Mouse (Mus musculus) central nervous system, embryonic 11.5 days (tissue): ENCODE results near the gene Ticam1. TPM values are rescaled to one million over a fixed set of nuclear protein-coding genes. Genes with fewer than 3 reads are reported as not detected.

Source experiments
- polyA plus RNA-seq: library from polyadenylated mRNA; depleted of rRNA; stranded (reverse); fragments of >200 nt; gene quantifications from 2 replicates; pipeline ENCODE4 v1.2.3, GENCODE M21; 2012; rRNA removed

Ticam1 gene
- 2.1 and 4.8 TPM in 2 replicates for polyA plus RNA-seq

DNA sequence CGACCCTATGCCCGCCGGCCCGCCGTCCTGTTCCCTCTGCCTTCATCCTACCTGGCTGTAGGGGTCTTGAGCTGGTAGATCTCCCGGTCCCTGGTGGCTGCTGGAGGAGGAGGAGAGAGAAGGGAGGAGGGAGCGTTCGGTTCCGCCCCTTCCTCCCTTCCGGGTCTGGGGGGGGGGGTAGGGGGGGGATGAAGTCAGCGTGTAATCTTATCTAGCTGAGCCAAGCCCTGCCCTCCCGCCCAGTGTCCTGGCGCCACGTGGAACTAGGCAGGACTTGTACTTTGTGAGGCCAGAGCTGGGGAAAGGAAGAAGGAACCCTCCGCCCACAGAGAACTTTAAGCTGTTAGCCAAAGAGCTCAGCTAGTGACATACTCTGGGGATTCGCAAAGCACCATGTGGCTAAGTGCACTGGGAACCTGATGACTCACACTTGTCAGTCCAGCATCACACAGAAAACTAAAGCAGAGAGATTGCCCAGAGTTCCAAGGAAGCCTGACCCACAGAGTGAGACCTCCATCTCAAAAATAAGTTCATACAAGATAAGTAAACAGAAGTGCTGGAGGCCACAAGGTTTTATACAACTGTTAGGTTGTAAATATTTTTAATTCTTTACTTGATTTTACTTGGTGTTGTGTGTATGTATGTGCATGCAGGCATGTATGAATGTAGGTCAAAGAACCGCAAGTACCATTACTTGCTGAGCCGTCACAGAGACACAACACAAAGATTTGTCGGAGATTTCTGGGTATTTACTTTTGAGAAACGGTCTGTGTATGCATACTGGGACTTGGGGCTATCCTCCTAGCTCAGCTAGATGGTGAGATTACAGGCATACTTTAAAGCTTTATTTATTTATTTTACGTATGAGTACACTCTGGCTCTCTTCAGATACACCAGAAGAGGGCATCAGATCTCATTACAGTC, at the start of gene Ticam1:
Ticam1 (minus strand) TSS at position 144 of the 924 bp plus-strand sequence.

DNA sequence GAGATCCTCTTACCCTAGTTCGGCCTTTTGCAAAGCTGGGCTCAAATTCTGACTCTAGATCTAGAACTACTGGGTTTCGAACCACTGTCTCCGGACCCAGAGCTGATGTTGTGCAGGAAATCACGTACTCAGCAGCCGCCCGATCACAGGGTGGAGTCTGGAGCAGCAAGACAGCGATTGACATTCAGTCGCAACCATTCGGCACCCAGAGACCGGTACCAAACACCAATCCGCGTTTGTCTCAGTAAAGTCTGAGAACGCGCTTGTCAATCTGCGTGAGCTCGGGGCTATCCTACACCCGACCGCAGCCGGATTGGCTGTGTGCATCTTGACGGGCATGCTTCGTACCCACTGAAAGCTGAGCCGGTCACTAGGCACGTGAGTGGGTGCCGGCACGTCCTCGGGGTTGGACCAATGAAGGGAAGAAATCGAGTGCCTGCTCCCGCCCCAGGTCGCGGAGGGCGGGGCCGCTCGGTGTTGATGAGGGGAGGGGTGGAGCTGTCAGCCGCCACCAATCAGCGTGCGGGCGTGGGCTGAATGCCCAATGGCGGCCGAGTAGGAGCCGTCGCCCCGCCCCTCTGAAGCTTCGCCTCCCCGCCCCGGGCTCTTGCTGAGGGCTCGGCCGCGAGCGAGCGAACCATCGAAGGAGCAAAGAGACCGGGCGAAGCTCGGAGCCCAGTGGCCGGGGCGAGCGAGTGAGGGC, 49.0 kb upstream of the Ticam1 start, which contains the start of gene Kdm4b:
Kdm4b (plus strand) TSS at position 613 of the 703 bp plus-strand sequence.

DNA sequence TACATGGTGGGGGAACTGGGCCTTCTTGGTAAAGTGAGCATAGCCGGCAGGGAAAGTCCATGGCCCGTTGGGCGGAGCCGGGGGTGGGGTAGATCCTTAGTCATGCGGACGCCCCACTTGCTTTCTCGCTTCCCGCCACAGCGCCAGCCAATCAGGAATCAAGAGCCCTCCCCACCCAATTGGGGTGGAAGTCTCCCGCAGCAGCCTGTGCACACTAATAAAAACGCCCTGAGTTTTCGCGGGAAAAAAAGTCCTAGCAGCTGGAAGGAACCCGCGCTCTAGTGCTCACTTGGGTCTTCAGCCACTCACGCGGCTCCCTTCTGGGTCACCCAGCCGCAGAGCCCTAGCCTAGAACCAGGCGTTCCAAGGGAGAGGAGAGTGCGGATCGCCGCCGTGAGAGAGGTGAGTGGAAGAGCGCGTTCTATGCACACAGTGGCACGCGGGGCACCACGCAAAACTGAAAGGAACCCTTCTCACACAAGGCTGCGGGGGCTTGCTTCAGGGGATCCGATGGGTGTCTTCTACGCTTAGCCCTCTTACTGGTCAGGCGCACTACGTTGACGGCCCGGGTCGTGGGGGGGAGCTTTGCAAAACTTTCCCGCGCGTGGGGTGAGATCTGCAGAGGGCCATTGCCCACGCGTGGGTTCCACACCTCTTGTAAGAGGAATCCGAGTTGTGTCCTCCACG, 26.7 kb upstream of the Ticam1 start, which contains the start of gene Uhrf1:
Uhrf1 (plus strand) TSS at position 162 of the 687 bp plus-strand sequence.

DNA sequence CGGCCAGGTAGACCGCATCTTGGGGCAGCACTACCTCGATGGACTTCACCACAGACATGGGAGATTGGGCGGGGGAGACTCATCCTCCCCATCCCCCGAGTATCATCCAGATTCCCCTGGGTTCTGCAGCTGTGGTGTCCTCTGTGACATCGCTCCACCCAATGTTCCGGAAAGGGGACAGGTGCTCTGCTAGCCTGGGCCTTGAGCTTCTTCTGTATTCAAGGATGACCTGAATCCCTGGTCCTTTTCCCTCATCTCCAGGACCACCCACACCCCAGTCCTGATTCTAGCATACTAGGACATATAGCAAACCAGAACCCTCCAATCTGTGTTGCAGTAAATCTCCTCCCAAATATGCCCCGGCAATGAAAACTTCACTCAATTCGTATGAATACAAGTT, 23.6 kb upstream of the Ticam1 start, which contains the start of gene Arrdc5:
Arrdc5 (minus strand) TSS at position 101 of the 400 bp plus-strand sequence.

DNA sequence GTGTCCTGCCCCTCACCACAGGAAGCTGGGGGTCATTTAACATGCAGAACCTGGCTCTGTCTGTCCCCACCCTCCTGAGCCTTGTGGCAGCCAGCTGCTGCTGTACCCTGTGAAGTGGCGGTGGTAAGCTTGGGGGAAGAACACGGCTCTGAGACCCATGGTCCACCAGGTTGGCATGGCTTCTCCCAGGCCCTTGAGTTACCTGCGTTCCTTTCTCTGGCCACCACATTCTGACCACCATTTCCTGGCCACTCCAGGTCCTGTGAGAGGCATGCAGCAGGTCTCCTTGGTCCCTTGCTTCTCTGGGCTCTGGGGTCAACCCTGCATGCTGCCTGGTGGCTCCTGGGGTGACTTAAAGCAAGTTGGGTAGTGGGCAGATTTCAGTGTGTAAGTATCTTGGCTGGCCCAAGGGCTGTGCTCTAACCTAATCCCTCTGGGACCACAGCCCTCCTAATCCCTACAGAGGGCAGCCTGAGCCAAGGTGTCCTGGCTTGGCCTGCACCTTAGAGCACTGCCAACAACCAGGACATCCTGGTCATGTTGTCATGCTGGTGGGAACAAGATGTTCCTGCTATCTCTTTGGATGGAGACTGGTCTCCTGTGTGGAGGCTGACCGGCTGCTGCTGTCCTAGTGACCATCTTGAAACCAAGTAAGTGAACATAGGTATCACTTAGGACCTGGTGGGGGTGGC, 16.1 kb upstream of the Ticam1 start, which contains the start of gene Plin3:
Plin3 (minus strand) TSS at position 343 of the 692 bp plus-strand sequence.

DNA sequence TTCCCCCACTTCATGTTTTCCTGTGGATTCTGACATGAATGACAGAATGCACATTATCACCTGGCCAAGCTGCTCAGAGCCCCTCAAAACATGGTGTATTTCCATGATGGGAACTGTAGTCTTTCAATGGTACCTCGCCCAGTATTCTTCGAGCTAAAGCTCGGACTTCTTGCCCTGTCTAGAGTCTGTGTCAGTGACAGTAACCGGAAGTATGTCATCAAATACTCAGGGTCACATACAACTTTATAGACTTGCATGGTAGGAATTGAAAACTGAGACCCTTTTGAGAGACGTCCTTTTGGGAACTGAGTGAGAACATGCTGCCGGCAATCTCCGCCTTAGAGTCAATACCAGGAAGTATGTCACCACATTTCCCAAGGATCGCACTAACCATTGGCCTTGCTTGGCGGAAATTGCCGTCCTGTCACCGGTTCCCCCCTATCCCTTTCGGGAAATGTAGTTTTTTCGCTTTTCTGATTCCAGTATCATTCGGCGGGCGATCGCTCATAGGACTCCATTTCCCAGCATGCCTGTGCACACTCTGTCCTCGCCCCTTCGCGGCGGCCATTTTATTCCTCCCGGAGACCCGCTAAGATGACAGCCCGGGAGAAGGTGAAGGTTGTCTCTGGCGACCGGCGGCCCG, 20.2 kb downstream of the Ticam1 start, which contains the start of gene Fem1a:
Fem1a (plus strand) TSS at position 572 of the 643 bp plus-strand sequence.

Other genes with a start within 250 kb of the Ticam1 start
- gene Sh3gl1, start 240.2 kb downstream of the Ticam1 start, polyA plus RNA-seq = 77.7 and 92.3 TPM in 2 replicates
- gene Chaf1a, start 236.3 kb downstream of the Ticam1 start, polyA plus RNA-seq = 35.8 and 121 TPM in 2 replicates
- gene Ubxn6, start 201.8 kb downstream of the Ticam1 start, polyA plus RNA-seq = 47.3 and 53.2 TPM in 2 replicates
- gene Hdgfl2, start 197.2 kb downstream of the Ticam1 start, polyA plus RNA-seq = 143 and 299 TPM in 2 replicates
- gene Plin4, start 167.0 kb downstream of the Ticam1 start, polyA plus RNA-seq = 0.04 and 0.06 TPM in 2 replicates
- 0.11 and 0.13 TPM in 2 replicates for gene Plin5, start 159.2 kb downstream of the Ticam1 start, polyA plus RNA-seq
- 0.06 and 0.07 TPM in 2 replicates for gene Lrg1, start 154.8 kb downstream of the Ticam1 start, polyA plus RNA-seq
- 7.0 and 7.3 TPM in 2 replicates for gene Sema6b, start 136.4 kb downstream of the Ticam1 start, polyA plus RNA-seq
- 4.8 and 6.9 TPM in 2 replicates for gene Tnfaip8l1, start 114.3 kb downstream of the Ticam1 start, polyA plus RNA-seq
- gene Mydgf, start 92.9 kb downstream of the Ticam1 start, polyA plus RNA-seq = 50.1 and 59.6 TPM in 2 replicates
- 40.9 and 49.3 TPM in 2 replicates for gene Dpp9, start 57.9 kb downstream of the Ticam1 start, polyA plus RNA-seq
- gene Fem1a, start 20.0 kb downstream of the Ticam1 start, polyA plus RNA-seq = 13.1 and 15.6 TPM in 2 replicates
- gene Plin3, start 16.1 kb upstream of the Ticam1 start, polyA plus RNA-seq = 15.0 and 22.5 TPM in 2 replicates
- gene Arrdc5, start 23.5 kb upstream of the Ticam1 start, polyA plus RNA-seq = not detected in 2 replicates
- gene Uhrf1, start 26.5 kb upstream of the Ticam1 start, polyA plus RNA-seq = 152 and 161 TPM in 2 replicates
- 36.0 and 42.0 TPM in 2 replicates for gene Kdm4b, start 49.3 kb upstream of the Ticam1 start, polyA plus RNA-seq
- gene Ptprs, start 199.7 kb upstream of the Ticam1 start, polyA plus RNA-seq = 558 and 686 TPM in 2 replicates
- gene Znrf4, start 235.6 kb upstream of the Ticam1 start, polyA plus RNA-seq = not detected in 2 replicates